Mouse (Mus musculus): ENCODE data around the gene Syngr2. TPM values are rescaled to one million over a fixed set of nuclear protein-coding genes. Genes with fewer than 3 reads are reported as not detected.
A peak's percentile ranks its signal among the peaks of the same experiment; 100 is the strongest.

Gene Syngr2
- total and polyA plus RNA-seq, 2 experiments from 2014 or later, result 14.0 to 25.3 TPM

DNA sequence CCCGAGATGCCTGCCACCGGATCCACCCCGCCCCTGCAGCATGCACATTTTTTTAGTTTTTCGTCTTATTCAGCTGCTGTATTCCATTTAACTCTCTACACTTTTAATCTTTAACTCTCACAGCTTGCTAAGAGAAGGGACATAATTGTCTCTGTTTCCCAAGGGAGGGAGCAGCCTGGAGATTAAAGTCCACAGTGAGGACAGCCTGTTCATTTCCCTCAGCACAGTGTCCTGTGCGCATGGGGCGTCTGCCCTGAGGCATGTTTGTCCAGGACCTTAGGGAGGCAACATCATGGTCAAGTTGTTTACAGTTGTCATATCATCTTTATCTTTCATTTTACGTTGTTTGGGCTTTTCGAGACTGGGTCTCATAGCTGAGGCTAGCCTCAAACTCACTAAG lies 24.6 kb downstream of the Syngr2 start:
- Histone ChIP-seq H3K4me1 (ENCODE audit: insufficient read depth, low read length) (no peaks in the 10 kb centered on the region), H3K27me3 (ENCODE audit: insufficient read depth, low read length) (no peaks in the 10 kb centered on the region), H3K4me3 (ENCODE audit: low read depth, low read length) (no peak overlapping the region), H3K4me2 (ENCODE audit: low read depth, low read length, poor library complexity, severe bottlenecking) (no peak overlapping the region), H3K36me3 (ENCODE audit: insufficient read depth, low read length) (no peaks in the 10 kb centered on the region), H3K9me3 (ENCODE audit: low read length) (no peaks in the 10 kb centered on the region), H3K9ac (replicated peaks; ENCODE audit: low read length, poor library complexity, severe bottlenecking) (no peak overlapping the region), H3K27ac (ENCODE audit: low read depth, low read length) (no peak overlapping the region)
- TF ChIP-seq CTCF (IDR thresholded peaks at IDR 0.05), result no peak
- DNase-seq (ENCODE audit: low spot score) (no peak), ATAC-seq (ENCODE audit: low FRiP score) (no peak)
- 91% methylated on average over 8 of the region's 8 CpGs for WGBS

DNA sequence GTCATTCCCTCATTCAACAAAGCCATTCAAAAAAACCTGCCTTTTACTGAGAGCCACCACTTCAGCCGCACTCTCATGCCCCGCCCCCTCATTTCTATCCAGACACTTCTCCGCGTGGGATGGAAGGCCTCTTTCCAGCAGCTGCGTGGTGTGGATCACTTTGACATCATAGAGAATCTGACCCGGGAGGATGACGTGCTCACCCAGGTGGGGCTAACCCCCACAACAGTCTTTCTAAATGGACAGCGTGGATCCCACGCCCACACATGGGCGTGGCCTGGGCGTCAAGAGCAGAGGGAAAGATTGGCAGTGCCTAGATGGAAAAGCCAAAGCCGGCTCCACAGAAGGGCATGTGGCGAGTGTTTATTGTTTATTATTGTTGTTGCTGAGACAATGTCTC lies 26.8 kb downstream of the Syngr2 start:
- WGBS, result 33% methylated on average over 13 of the region's 13 CpGs

DNA sequence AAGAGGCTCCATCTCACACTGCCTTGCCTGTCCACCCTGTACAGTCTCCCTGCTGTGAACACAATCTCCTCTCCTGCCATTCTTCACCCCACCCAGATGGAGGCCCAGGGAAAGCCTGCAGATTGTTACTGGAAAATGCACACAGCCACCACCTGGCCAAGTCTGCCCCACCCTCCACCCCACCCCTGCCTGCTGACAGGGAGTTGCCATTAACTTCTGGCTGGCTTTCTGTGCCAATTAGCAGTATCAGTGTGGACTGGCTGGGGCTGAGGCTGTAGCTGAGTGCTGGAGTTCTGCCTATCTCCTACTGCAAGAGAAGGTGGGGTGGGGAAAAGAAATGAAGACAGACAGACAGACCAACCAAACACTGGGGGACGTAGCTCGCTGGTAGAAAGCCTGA lies 29.1 kb downstream of the Syngr2 start:
- Histone ChIP-seq H3K4me3 (ENCODE audit: low read depth, low read length) (no peak overlapping the region), H3K27ac (ENCODE audit: low read depth, low read length) (no peak overlapping the region), H3K9ac (replicated peaks; ENCODE audit: low read length, poor library complexity, severe bottlenecking) (no peak overlapping the region), H3K4me1 (ENCODE audit: insufficient read depth, low read length) (no peaks in the 10 kb centered on the region), H3K4me2 (ENCODE audit: low read depth, low read length, poor library complexity, severe bottlenecking) (no peak overlapping the region), H3K9me3 (ENCODE audit: low read length) (no peaks in the 10 kb centered on the region), H3K27me3 (ENCODE audit: insufficient read depth, low read length) (no peaks in the 10 kb centered on the region), H3K36me3 (ENCODE audit: insufficient read depth, low read length) (no peaks in the 10 kb centered on the region)
- TF ChIP-seq CTCF (IDR thresholded peaks at IDR 0.05), result no peak
- 62% methylated on average over 2 of the region's 2 CpGs for WGBS
- DNase-seq (ENCODE audit: low spot score), result no peak
- no peak for ATAC-seq (ENCODE audit: low FRiP score)

More for the DNA sequence above, 26.8 kb downstream of the Syngr2 start:
- no peaks in the 10 kb centered on the region for H3K4me1 ChIP-seq (ENCODE audit: insufficient read depth, low read length)
- no peak overlapping the region for H3K27ac ChIP-seq (ENCODE audit: low read depth, low read length)
- no peak overlapping the region for H3K9ac ChIP-seq (replicated peaks; ENCODE audit: low read length, poor library complexity, severe bottlenecking)
- TF ChIP-seq CTCF (IDR thresholded peaks at IDR 0.05), result no peak
- H3K4me2 ChIP-seq (ENCODE audit: low read depth, low read length, poor library complexity, severe bottlenecking), result peak overlapping the region; percentile 26
- H3K4me3 ChIP-seq (ENCODE audit: low read depth, low read length), result 0 out of 2 replicates have a peak overlapping the region, but pooled peaks have one; percentile 8
- H3K9me3 ChIP-seq (ENCODE audit: low read length), result no peaks in the 10 kb centered on the region
- H3K27me3 ChIP-seq (ENCODE audit: insufficient read depth, low read length), result no peaks in the 10 kb centered on the region
- no peaks in the 10 kb centered on the region for H3K36me3 ChIP-seq (ENCODE audit: insufficient read depth, low read length)
- DNase-seq (ENCODE audit: low spot score) (peak; percentile 34), ATAC-seq (ENCODE audit: low FRiP score) (no peak)

DNA sequence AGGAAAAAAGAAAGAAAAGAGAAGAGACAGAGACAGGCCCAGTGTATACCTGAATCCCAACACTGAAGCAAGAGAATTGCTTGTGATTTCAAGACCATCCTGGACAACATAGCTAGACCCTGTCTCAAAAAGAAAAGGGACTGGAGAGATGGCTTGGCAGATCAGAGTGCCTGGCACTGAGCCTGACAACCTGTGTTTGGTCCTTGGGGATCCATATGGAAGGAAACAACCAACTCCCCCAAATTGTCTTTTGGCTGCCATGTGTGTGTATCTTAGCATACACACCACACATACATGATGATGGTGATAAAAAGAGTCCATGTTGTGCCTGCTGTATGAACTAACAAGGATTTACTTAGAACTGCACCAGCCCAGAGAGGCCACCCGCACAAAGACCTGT lies 29.6 kb downstream of the Syngr2 start:
- Histone ChIP-seq H3K4me2 (ENCODE audit: low read depth, low read length, poor library complexity, severe bottlenecking) (no peak overlapping the region), H3K27ac (ENCODE audit: low read depth, low read length) (no peak overlapping the region), H3K9me3 (ENCODE audit: low read length) (no peaks in the 10 kb centered on the region), H3K27me3 (ENCODE audit: insufficient read depth, low read length) (no peaks in the 10 kb centered on the region), H3K4me3 (ENCODE audit: low read depth, low read length) (no peak overlapping the region), H3K4me1 (ENCODE audit: insufficient read depth, low read length) (no peaks in the 10 kb centered on the region), H3K9ac (replicated peaks; ENCODE audit: low read length, poor library complexity, severe bottlenecking) (no peak overlapping the region), H3K36me3 (ENCODE audit: insufficient read depth, low read length) (no peaks in the 10 kb centered on the region)
- TF ChIP-seq CTCF (IDR thresholded peaks at IDR 0.05), result no peak
- ATAC-seq (ENCODE audit: low FRiP score), result no peak
- 68% methylated on average over 1 of the region's 1 CpGs for WGBS
- no peak for DNase-seq (ENCODE audit: low spot score)

DNA sequence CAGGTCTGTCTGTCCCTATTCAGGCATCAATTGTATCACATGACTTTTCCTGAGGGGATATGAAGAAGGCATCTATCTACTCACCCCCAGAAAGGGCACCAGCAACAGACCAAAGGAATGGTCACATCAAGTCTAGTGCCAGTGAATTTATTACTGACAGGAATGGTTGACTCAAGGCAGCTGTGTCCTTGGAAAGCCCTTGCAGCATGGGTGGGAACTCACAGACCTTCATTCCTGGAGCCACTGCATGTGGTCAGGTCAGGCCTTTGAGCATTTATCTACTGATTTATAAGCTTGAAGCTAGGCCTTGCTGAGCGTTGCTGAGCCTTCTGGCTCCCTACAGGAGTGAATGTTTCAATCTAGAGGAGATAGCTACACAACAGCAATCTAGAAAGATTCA lies 31.4 kb downstream of the Syngr2 start:
- Histone ChIP-seq H3K4me2 (ENCODE audit: low read depth, low read length, poor library complexity, severe bottlenecking) (no peak overlapping the region), H3K9me3 (ENCODE audit: low read length) (no peaks in the 10 kb centered on the region), H3K4me3 (ENCODE audit: low read depth, low read length) (no peak overlapping the region), H3K9ac (replicated peaks; ENCODE audit: low read length, poor library complexity, severe bottlenecking) (no peak overlapping the region), H3K27me3 (ENCODE audit: insufficient read depth, low read length) (no peaks in the 10 kb centered on the region), H3K27ac (ENCODE audit: low read depth, low read length) (no peak overlapping the region), H3K36me3 (ENCODE audit: insufficient read depth, low read length) (no peaks in the 10 kb centered on the region), H3K4me1 (ENCODE audit: insufficient read depth, low read length) (no peaks in the 10 kb centered on the region)
- TF ChIP-seq CTCF (IDR thresholded peaks at IDR 0.05), result no peak
- WGBS, result 57% methylated on average over 1 of the region's 1 CpGs
- DNase-seq (ENCODE audit: low spot score) (no peak), ATAC-seq (ENCODE audit: low FRiP score) (no peak)

DNA sequence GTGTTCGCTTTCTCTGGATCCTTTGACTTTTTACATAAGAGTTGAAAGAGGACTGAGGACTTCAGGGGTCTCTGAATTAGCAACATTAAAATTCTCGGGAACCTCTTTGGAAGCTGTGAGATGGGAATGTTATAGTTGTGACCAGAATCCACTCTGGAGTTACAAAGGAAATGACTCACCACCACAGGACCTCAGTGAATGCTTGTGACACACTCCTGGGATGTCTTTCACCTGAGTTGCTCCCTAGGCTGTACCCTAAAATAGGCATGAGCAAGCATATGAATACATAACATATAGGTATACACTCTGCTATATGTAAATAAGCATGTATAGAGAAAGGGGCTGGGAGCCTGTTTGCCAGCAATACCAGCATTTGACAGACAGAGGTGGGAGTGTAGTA lies 34.0 kb downstream of the Syngr2 start:
- H3K27ac ChIP-seq (ENCODE audit: low read depth, low read length), result no peak overlapping the region
- no peak overlapping the region for H3K4me3 ChIP-seq (ENCODE audit: low read depth, low read length)
- DNase-seq (ENCODE audit: low spot score), result no peak
- TF ChIP-seq CTCF (IDR thresholded peaks at IDR 0.05), result no peak
- no peak overlapping the region for H3K9ac ChIP-seq (replicated peaks; ENCODE audit: low read length, poor library complexity, severe bottlenecking)
- H3K4me1 ChIP-seq (ENCODE audit: insufficient read depth, low read length), result no peaks in the 10 kb centered on the region; the same call in 1 of the 2 replicates
- no peaks in the 10 kb centered on the region for H3K36me3 ChIP-seq (ENCODE audit: insufficient read depth, low read length)
- no peak for ATAC-seq (ENCODE audit: low FRiP score)
- 84% methylated on average over 2 of the region's 2 CpGs for WGBS
- H3K9me3 ChIP-seq (ENCODE audit: low read length), result no peaks in the 10 kb centered on the region
- no peaks in the 10 kb centered on the region for H3K27me3 ChIP-seq (ENCODE audit: insufficient read depth, low read length)
- H3K4me2 ChIP-seq (ENCODE audit: low read depth, low read length, poor library complexity, severe bottlenecking), result no peak overlapping the region
